Mouse (Mus musculus) right cerebral cortex, postnatal 25 days (tissue): ENCODE results near the gene Drd3.

ENCODE experiments used
- DNase-seq: peaks from one replicate; pipeline ENCODE4 v3.0.0; 2022

Gene Drd3

DNA sequence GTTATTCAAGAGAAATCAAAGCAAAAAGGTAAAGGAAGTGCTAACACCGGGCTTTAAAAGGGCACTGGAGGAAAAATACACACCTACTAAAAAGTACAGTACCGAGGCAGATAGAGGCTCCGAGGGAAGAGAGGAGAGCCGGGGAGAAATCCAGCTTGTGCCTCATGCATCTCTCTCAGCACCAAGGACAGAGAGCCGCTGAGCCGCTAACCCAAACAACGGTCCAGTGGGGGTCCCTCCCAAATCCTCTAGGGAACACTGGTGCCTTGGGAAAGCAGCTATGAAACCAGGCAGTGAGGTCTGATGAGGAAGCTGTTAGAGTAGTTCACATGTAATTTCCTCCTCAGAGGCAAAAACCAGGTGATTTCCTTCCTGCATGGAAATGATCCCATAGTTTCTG lies at the start of gene Drd3:
TSS of gene Drd3 (plus strand) at position 276 of the 400 bp plus-strand sequence.
- no peak for DNase-seq

- no peak for DNase-seq
These were observed 45.3 kb upstream of the Drd3 start for GRCm38 (mm10) chr16:43708335-43709061.

DNA sequence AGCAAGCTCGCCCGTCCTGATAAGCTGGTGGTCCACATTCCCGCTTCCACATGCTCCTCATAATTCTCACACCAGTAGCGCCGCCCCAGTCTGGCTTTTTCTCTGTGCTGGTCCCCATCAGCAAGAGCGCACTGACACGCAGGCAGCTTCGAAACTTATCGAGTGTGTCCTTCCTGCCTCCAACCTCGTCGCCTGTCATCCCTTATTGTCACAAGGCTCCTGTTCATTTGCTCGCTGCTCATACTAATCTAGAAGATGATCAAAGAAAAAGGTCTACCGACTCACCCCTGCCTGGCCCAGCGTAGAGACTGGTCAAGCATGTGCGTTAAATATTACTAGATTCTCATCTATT lies 44.8 kb upstream of the Drd3 start:
- no peak for DNase-seq

GRCm38 (mm10) chr16:43709432-43710133 lies 44.2 kb upstream of the Drd3 start:
- no peak for DNase-seq

DNA sequence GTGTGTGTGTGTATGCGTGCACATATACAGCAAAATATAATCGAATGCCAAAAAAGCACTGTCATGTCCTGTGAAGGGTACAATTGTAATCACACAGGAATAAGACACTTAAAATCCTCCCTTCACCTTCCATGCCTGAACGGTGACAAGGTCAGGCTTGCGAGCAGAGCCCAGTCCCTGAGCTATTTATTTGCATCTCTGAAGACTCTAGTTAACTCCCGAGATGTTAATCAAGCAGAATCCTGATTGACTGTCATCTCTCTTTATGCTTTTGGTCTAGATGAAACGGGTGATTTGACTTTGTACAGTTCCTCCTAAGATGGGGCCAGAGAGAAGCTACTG lies 43.7 kb upstream of the Drd3 start:
- no peak for DNase-seq

- DNase-seq: no peak
These were observed 43.2 kb upstream of the Drd3 start for GRCm38 (mm10) chr16:43710651-43711050.

- no peak for DNase-seq
These were observed 42.5 kb upstream of the Drd3 start for GRCm38 (mm10) chr16:43711361-43711760.

- DNase-seq: no peak
These were observed 29.4 kb upstream of the Drd3 start for GRCm38 (mm10) chr16:43724444-43724843.

DNA sequence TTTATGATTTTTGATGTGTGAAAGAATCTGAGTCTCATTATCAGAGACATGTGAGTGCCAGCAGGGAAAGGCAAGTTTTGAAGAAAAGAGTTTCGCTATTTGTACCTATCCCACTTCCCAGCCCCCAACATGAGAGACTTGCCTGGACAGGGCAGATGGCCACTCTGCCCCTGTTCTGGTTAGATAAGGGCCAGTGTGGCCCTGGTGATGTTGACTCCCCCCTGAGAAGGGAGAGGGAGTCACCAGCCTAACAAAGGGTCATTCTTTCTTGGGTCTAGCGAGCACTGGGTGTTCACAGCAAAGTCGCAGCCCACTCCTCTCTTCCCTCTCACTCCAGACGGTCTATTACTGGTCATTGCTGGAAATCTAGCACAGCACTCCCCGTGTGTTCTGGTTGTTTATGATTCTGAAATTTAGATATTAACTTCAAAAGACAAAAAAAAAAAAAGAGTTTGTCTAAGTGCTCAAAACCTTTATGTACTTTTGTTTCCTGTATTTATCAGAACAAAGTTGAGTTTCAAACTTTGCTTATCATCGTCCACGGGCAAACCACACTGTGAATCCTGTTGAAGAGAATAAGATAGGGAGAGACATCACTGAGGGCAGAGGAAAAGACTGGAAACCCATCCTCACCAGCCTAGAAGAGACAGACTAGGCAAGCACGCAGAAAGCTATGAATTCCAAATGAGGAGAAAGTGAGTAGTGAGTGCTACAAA lies 24.2 kb upstream of the Drd3 start:
- no peak for DNase-seq

DNA sequence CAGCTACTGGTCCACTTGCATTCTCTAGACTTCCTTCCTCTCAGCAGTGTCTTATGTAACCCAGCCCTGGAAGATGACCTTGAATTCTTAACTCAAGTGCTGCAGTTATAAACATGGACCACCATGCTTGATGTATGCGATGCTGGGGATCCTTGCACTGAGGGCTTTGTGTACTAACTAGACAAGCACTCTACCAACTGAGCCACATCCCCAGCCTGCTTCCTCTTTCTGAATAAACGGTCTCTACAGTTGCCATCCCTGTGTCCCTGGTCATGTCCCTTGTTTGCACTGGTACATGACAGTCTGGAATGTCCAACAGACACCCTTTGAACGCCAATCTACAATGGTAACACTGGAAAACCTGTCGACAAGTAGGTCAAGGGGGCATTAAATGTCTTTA lies 23.5 kb upstream of the Drd3 start:
- DNase-seq: no peak

GRCm38 (mm10) chr16:43732496-43732895 lies 21.3 kb upstream of the Drd3 start:
- DNase-seq: no peak

DNA sequence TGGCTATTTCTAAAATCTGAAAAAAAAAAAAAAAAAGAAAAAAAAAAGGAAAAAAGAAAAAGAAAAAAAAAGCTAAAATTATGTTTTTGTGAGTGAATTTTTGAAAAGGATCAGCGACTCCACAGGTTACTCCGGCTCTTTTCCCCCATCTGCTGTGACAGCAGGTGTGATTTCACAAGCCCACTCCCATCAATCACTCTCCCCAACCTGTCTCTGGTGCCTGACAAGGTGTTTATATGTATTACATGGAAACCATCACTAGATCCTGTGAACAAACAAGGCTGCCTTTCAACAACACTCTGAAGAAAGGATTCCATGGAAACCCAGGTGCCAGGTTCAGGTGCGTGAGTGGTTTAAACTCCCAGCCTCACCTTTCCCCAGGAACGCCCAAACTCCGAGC lies 20.9 kb upstream of the Drd3 start:
- DNase-seq: no peak

DNA sequence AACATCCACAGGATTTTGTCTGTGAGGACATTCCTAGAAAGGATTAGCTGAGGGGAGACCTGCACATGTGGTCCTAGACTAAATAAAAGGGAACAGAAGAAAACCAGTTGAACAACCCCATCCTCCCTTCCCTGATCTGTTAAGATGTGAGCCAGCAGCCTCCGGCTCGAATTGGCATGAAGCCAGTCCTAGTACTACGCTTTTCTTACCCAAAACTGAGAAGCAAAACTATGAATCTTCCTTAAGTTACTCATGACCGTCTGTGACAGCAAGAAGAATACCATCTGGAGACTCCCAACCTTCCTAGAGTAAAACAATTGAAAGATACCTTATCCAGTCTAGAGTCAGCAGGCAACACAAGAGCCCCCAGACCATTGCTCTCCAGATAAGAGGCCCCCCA lies 15.9 kb upstream of the Drd3 start:
- no peak for DNase-seq

DNA sequence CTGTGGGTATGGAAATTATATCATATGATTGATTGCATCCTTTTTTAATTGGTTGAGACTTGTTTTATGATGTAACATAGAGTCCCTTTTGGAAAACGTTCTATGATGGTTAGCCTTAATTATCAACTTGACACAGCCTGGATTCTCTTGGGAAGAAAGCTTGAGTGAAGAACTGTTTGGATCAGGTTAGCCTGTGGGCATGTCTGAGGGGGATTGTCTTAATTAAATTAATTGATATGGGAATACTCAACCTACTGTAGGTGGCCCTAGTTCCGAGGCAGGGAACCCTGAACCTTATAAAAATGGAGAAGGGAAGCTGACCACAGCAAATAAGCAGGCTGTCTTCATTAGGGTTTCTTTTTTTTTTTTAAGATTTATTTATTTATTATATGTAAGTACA lies 12.9 kb upstream of the Drd3 start:
- no peak for DNase-seq

DNA sequence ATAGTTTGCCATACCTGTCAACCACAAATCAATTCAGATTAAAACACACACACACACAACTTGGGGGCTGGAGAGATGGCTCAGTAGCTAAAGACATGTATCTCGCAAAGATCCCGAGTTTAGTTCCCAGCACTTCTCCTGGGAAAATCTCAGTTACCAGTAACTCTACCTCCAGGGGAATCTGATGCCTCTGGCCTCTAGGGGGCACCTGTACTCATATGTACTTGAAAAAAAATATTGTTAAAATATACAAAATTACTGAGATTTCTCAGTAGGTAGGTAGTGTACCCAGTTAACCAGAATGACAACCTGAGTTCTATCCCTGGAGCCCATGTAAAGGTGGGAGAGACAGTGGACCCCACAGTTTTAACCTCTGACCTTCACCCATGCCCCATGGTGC lies 5.4 kb upstream of the Drd3 start:
- DNase-seq: no peak

DNA sequence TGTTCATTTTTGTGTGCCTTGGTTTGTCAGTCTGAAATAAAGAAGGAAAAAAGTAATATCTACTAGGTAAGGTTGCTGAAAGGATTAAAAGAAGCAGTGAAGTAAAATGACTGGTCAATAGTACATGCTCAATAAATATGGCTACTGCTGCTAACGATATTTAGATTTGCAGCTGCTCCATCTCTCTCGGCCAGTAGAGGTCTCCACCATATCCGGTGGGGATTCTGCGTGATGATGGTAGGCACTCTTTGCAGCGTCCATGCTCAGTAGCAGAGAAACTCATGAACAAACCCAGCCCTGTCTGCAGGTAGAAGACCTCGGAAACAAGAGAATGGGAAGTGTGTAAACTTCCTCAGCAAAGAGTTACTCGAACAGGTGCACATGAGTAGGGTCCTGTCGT lies 926 bp upstream of the Drd3 start:
- DNase-seq: no peak

- DNase-seq: no peak
These were observed 18.5 kb downstream of the Drd3 start for GRCm38 (mm10) chr16:43772358-43772757.

DNA sequence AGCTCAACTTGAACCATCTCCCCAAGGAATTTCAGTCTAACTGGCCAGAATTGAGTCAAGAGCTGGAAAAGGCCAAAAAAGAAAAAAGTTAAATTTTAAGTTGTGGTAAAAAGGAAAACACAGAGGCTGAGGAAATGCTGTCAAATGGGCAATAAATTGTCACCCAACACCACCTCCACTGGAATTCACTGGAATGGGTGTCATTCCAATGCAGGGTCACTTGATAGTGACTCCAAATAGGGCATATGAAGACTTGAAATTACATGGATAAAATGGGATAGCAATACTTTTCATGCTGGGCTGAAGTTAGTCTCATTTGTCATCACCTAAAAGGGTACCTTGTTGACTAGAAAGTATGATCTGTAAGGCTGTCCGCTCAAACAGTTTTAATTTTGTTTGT lies 18.9 kb downstream of the Drd3 start:
- no peak for DNase-seq

DNA sequence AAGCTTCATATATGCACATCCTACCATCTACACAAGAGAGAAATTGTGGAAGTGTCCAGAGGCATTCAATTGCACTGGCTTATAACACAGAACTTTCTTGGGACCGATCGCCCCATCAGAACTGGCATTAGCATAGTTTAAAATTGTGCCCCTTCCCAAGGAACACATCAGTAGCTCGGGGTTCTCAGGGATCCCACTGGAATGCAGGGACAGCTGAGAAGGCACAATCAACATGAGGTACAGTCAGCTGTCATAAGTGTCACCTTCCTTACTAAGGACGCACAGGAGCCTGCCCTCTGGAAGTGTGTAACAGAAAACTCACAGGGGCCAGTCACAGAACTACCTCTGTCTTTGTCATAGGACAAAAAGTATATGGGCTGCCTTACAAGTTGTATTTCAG lies 19.7 kb downstream of the Drd3 start:
- DNase-seq: no peak

DNA sequence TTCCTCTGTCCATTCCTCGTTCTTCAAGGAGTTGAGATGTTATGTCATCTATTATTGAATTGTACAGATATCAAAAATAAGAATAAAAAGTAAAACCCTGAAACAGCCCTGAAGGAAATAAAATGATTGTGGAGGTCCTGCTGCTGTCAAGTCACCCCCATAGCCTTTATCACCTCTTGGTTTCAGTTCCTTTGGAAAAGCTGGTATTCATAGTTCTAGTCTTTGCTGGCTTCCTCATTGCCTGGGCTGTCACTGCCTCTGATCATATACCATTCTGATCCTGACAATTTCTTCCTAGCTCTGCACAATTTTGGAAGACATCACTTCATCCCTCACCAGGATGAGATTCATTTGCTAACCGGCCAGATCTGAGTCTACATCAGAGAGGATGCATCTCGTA lies 23.1 kb downstream of the Drd3 start:
- DNase-seq: no peak

DNA sequence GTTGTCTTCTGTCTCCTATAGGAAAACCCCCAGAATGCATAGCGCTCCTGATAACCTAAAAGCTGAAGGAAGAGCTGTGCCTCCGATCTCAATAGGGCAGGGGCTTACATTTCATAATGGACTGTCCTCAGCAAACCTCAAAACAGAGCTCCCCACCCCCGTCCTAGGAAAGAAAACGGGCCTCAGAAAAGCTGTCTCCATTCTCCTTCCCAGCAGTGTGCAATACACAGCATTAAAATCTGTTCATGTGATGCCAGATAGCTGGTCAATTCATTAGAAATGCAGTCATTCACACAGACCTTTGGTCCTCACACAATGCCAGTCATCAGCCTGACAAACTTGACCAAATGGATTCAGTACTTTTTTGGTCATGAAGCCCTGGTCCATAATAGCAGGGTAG lies 45.7 kb downstream of the Drd3 start:
- DNase-seq: no peak

GRCm38 (mm10) chr16:43800119-43800721 lies 46.4 kb downstream of the Drd3 start:
- DNase-seq: no peak

DNA sequence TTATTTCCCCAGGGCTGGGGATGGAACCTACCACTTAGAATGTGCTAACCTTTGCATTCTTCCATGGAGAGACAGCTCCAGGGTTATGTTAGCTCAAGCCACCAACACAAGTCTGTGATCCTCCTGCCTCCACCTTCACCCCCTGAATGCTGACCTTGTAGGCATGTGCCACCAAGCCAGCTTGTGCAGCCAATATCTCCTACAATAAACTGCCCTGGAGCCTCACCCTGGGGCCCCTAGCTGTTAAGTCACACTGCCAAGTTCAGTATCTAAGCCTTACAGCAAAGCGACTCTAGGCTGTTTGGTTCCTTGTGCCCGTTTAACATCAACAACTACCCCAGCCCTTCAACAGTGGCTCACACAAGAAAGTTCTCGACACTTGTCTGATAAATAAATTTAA lies 47.3 kb downstream of the Drd3 start:
- no peak for DNase-seq

GRCm38 (mm10) chr16:43801791-43802307 lies 48.0 kb downstream of the Drd3 start:
- DNase-seq: peak; percentile 50
